Mouse (Mus musculus): ENCODE data around the gene Spint2. TPM values are rescaled to one million over a fixed set of nuclear protein-coding genes. Genes with fewer than 3 reads are reported as not detected.

Gene Spint2
- 10 to 100 TPM; 21.1 to 24.4 TPM for total RNA-seq (2021)

GRCm38 (mm10) chr7:29281201-29282073 is at the start of gene Spint2:
Spint2 (minus strand) TSS chr7:29281912.
- DNase-seq (ENCODE audit: low spot score in 2 of 2) = peak in 1 of 2 experiments; percentile 47
- intact Hi-C loops (cut with DNase I) = no loop called here

DNA sequence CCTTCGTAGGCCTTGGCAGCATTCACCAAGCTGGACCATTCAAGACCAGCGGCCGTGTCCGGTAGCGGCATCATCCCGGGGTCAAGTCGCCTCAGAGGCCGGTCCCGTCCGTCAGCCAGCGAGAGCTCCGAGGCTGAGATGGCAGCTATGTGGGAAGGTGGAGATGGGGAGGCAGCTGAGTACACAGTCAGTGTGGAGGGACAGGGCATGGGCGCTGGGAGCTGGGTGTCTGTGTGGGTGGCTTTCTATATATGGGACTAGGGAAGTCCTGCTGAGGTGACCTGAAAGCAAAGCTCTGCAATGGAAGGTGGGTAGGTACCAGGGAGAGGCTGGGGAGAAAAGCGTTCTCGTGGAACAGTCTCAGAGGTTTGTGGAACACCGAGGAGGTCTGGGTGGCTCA is 47.3 kb upstream of the Spint2 start:
- peak in 1 of 2 experiments; percentile 61 for DNase-seq (ENCODE audit: low spot score in 2 of 2)
- intact Hi-C loops (cut with DNase I) = no loop called here

GRCm38 (mm10) chr7:29327087-29327486 is 45.4 kb upstream of the Spint2 start:
- no peak for DNase-seq (ENCODE audit: low spot score in 2 of 2)
- intact Hi-C loops (cut with DNase I) = no loop called here

- no peak for DNase-seq (ENCODE audit: low spot score in 2 of 2)
- intact Hi-C loops (cut with DNase I) = no loop called here
Observed at GRCm38 (mm10) chr7:29319337-29320307, 37.9 kb upstream of the Spint2 start.

DNA sequence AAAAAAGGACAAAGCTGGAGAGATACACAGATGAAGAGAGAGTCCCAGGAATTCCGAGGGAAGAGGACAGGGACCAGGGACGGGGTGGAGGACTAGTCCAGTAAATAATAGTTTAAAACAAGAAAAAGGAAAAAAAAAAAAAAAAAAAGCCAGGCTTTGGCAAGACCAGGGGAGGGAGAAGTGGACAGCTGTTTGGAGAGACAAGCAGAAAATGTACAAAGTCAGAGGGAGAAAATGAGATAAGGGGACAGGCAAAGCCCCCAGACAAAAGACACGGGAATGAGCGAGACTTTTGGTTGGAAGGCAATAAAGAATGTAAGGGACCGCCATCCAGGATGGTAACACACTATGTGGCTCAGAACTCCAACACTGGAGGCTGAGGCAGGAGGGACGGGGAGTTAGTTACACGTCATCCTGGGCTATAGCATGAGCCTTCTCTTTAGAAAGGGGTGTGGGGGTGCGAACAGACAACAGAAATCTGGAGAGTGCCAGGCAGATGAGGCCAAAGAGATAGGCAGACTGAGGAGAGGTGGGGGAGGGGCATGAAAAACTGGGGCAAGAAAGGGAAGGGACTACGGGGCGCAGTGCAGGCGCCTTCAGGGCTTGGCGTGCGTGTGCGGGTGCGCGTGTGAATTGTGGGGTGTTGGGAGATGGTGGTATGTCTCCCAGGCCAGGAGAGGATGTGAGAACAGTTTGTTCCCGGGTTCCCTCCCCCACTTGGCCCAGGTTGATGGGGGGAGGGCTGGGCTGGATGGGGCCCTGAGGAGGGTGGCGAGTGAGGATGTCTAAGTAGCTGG is 36.6 kb upstream of the Spint2 start:
- intact Hi-C loops (cut with DNase I) = no loop called here
- DNase-seq (ENCODE audit: low spot score in 2 of 2) = peak; percentile 65 to 86

- intact Hi-C loops (cut with DNase I) = no loop called here
Observed at GRCm38 (mm10) chr7:29317558-29317957, 35.8 kb upstream of the Spint2 start.

GRCm38 (mm10) chr7:29316976-29317375 is 35.3 kb upstream of the Spint2 start:
- peak; percentile 74 to 84 for DNase-seq (ENCODE audit: low spot score in 2 of 2)
- intact Hi-C loops (cut with DNase I) = no loop called here

More at GRCm38 (mm10) chr7:29317558-29317957, 35.8 kb upstream of the Spint2 start:
- peak; percentile 51 for DNase-seq (ENCODE audit: low spot score in 2 of 2)

- peak; percentile 45 to 78 for DNase-seq (ENCODE audit: low spot score in 2 of 2)
- intact Hi-C loops (cut with DNase I) = no loop called here
Observed at GRCm38 (mm10) chr7:29316137-29316734, 34.5 kb upstream of the Spint2 start.

DNA sequence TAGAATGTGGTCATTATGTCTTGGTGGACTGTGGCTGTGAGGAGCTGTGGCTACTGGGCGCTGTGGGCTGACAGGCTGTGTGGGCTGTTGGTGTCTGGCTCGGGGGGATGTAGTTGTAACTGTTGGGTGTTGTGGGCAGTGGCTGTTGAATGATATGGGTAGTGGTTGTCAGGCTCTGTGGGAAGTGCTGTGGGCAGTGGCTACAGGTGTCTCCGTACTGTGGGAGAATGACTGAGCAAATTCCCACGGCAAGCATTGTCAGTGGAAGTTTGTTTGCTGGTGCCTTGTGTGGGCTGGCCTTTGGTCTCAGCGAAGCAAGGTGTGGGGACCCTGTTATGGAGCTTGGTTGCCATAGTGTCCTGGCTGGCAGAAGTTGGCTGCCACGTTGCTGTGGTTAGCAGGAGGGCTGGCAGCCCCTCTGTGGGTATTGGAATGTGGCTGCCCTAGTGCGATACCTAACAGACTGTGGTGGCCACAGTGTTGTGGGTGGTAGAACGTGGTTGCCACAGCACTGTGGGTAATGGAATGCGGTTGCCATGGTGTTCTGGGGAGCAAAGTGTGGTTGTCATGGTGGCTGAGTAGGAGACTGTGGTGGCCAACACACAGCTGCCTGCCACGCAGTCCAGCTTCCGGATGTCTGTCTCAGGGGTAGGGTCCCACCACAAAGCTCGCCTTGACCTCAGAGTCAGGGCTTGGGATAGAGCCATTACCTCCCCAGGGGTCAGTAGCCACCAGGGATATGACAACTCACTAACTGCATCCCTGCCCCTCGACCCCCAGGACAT is 33.3 kb upstream of the Spint2 start:
- intact Hi-C loops (cut with DNase I) = no loop called here
- peak; percentile 77 to 91 for DNase-seq (ENCODE audit: low spot score in 2 of 2)

GRCm38 (mm10) chr7:29313572-29314261 is 32.0 kb upstream of the Spint2 start:
- intact Hi-C loops (cut with DNase I) = no loop called here

DNA sequence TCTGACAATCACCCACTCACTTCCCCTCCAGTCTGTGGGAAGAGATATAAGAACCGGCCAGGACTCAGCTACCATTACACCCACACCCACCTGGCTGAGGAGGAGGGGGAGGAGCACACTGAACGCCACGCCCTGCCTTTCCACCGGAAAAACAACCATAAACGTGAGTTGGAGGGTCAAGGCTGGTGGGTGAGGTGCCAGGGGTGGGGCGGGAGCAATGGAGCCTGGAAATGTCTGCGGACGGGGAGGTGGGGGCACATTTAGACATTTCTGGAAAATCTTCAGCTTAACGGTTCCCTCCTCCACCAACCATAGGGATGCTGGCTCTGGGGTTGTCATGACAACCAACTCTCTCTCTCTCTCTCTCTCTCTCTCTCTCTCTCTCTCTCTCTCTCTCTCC is 31.3 kb upstream of the Spint2 start:
- intact Hi-C loops (cut with DNase I) = no loop called here
- DNase-seq (ENCODE audit: low spot score in 2 of 2) = peak; percentile 52 to 78

More at GRCm38 (mm10) chr7:29313572-29314261, 32.0 kb upstream of the Spint2 start:
- DNase-seq (ENCODE audit: low spot score in 2 of 2) = no peak

- DNase-seq (ENCODE audit: low spot score in 2 of 2) = no peak
- intact Hi-C loops (cut with DNase I) = no loop called here
Observed at GRCm38 (mm10) chr7:29309749-29310148, 28.0 kb upstream of the Spint2 start.

GRCm38 (mm10) chr7:29309221-29309721 is 27.6 kb upstream of the Spint2 start:
- intact Hi-C loops (cut with DNase I) = no loop called here
- peak; percentile 70 to 78 for DNase-seq (ENCODE audit: low spot score in 2 of 2)

GRCm38 (mm10) chr7:29307350-29308104 is 25.8 kb upstream of the Spint2 start:
- peak; percentile 94 to 97 for DNase-seq (ENCODE audit: low spot score in 2 of 2)
- intact Hi-C loops (cut with DNase I) = loop anchor here (2.0 kb wide), 1 partner anchor 57 kb away; no protein-coding TSS in a partner anchor

GRCm38 (mm10) chr7:29306619-29307018 is 24.9 kb upstream of the Spint2 start:
- intact Hi-C loops (cut with DNase I) = loop anchor here (2.0 kb wide), 1 partner anchor 58 kb away; no protein-coding TSS in a partner anchor
- peak; percentile 51 to 64 for DNase-seq (ENCODE audit: low spot score in 2 of 2)

DNA sequence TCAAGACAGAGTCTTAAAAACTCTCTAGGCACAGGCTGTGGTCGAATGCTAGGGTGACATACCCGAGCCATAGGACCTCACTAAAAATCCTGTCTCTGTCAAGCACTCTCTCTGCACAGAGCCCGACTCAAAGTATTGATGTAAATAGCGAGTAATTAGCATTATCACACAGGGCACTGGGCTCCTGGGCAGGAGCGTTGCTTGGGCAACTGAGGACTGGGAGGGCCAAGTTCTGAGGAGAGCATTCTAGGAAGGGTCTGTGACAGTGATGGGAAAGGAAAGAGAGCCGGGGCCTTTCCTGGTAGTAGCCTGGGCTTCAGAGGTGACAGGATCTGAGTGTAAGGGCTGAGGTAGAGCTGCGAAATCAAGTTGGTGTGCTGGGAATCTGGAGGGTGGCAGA is 24.4 kb upstream of the Spint2 start:
- DNase-seq (ENCODE audit: low spot score in 2 of 2) = no peak
- intact Hi-C loops (cut with DNase I) = loop anchor here (2.0 kb wide), 1 partner anchor 59 kb away; no protein-coding TSS in a partner anchor
